11 mouse cellular contexts compared by ENCODE assay signal in genomic region chr7:79270961-79271387, GRCm38 (mm10). TPM values are rescaled to one million over a fixed set of nuclear protein-coding genes. Genes with fewer than 3 reads are reported as not detected.
DNase-seq lines count a peak whose midpoint lies in the region; ATAC-seq and TF ChIP-seq lines count a peak whose summit lies in the region.
"Had no signal": no experiment of that assay in that cellular context is flagged by ENCODE, and none has a peak within 500 bp of the region (broad histone marks: within the 10 kb centered on the region; RNA-seq: fewer than 3 reads in every experiment).

No protein-coding gene starts in this region.

- peak; percentile 57 for ATAC-seq in erythroblast, adult 5-6 weeks (replicated peaks; ENCODE audit: low FRiP score, poor library complexity, severe bottlenecking)
- peak; percentile 12 for ATAC-seq in liver, embryonic 15.5 days (ENCODE audit: insufficient read depth)

- 34% methylated on average over 9 of the region's 9 CpGs for WGBS in liver, embryonic 15.5 days (ENCODE audit: insufficient replicate concordance)

- H3K27ac ChIP-seq in ES-E14 (ENCODE audit: insufficient read depth, low read depth, low read length, poor library complexity, severe bottlenecking): no peak overlapping the region
- H3K27ac ChIP-seq in liver, embryonic 15.5 days (replicated peaks): peak overlapping the region; percentile 91
- H3K27ac ChIP-seq: embryonic facial prominence, embryonic 15.5 days had no signal

- H3K4me1 ChIP-seq in ES-E14 (ENCODE audit: control insufficient read depth in 2 of 2, insufficient read depth in 2 of 2, low read length in 2 of 2, poor library complexity in 1 of 2): peaks cover 10 to 23% of the 10 kb centered on the region in 2 experiments; a peak in 3 of 4 replicates
- H3K4me1 ChIP-seq in liver, embryonic 15.5 days (replicated peaks): peaks cover 84% of the 10 kb centered on the region

- in situ Hi-C loops in ES-E14 (cut with MboI; ENCODE audit: low sequenced_read_pairs in 2 of 2, unreplicated experiment in 2 of 2): no loop called here

- H3K4me2 ChIP-seq in liver, embryonic 15.5 days: peak overlapping the region; percentile 86
- H3K4me2 ChIP-seq: embryonic facial prominence, embryonic 15.5 days had no signal

- peak; percentile 87 for DNase-seq in heart, adult 11 months
- DNase-seq in heart, postnatal 4 days: no peak
- DNase-seq in ES-E14 (ENCODE audit: low read depth, low spot score): no peak
- no peak for DNase-seq in lung, postnatal 10 days
- DNase-seq in thymus, postnatal 0 days (ENCODE audit: low spot score): no peak
- no peak for DNase-seq in urinary bladder, adult 18-20 months (ENCODE audit: low spot score in 2 of 2)
- DNase-seq: heart, adult 18-20 months; kidney, adult 11 months had no signal

- no peak overlapping the region for H3K9ac ChIP-seq in ES-E14 (ENCODE audit: insufficient read depth, low read depth, low read length, poor library complexity, severe bottlenecking)
- 0 out of 2 replicates have a peak overlapping the region, but pooled peaks have one; percentile 7 for H3K9ac ChIP-seq in liver, embryonic 15.5 days
- H3K9ac ChIP-seq: embryonic facial prominence, embryonic 15.5 days had no signal

- no peaks in the 10 kb centered on the region for H3K9me3 ChIP-seq in ES-E14 (ENCODE audit: control insufficient read depth, insufficient read depth, low read depth, low read length)
- no peaks in the 10 kb centered on the region for H3K9me3 ChIP-seq in liver, embryonic 15.5 days (replicated peaks)
- H3K9me3 ChIP-seq: embryonic facial prominence, embryonic 15.5 days had no signal

- no peak overlapping the region for H3K4me3 ChIP-seq in ES-E14 (ENCODE audit: insufficient read depth in 1 of 2, low read depth in 1 of 2, low read length in 2 of 2, poor library complexity in 1 of 2, severe bottlenecking in 1 of 2)
- 0 out of 2 replicates have a peak overlapping the region, but pooled peaks have one; percentile 6 for H3K4me3 ChIP-seq in liver, embryonic 15.5 days (replicated peaks)
- H3K4me3 ChIP-seq: embryonic facial prominence, embryonic 15.5 days had no signal

- no peaks in the 10 kb centered on the region for H3K27me3 ChIP-seq in liver, embryonic 15.5 days
- H3K27me3 ChIP-seq: embryonic facial prominence, embryonic 15.5 days had no signal

- no peaks in the 10 kb centered on the region for H3K36me3 ChIP-seq in ES-E14 (ENCODE audit: control insufficient read depth, insufficient read depth, low read length, poor library complexity, severe bottlenecking)
- no peaks in the 10 kb centered on the region; the same call in 1 of the 2 replicates for H3K36me3 ChIP-seq in liver, embryonic 15.5 days (replicated peaks)
- H3K36me3 ChIP-seq: embryonic facial prominence, embryonic 15.5 days had no signal

TF ChIP-seq in ES-E14, 5 proteins besides CTCF, POLR2A, EP300 and RAD21:
- TF ChIP-seq ZNF384 (IDR thresholded peaks at IDR 0.05; ENCODE audit: low read depth, low read length): no peak
- peak; percentile 96 for TF ChIP-seq MAFK (IDR thresholded peaks at IDR 0.05; ENCODE audit: insufficient read depth, low read depth, low read length)

RNA-seq across cellular contexts. Expression of gene Abhd2, which starts 2.0 kb away (rescaled TPM):
- 10 to 100 TPM; 24.7 to 27.2 TPM for total RNA-seq in heart, postnatal 4 days (2021)
- 58.9 and 61.9 TPM in 2 replicates for total RNA-seq in ES-E14 (2012; rRNA removed)
- 19.0 and 19.6 TPM in 2 replicates for total RNA-seq in erythroblast, adult 5-6 weeks (2015; ENCODE audit: low replicate concordance)
- total RNA-seq in erythroblast, adult 5-6 weeks (2017; ENCODE audit: low replicate concordance): 12.1 and 14.9 TPM in 2 replicates
- polyA plus RNA-seq in liver, embryonic 15.5 days (2015; fragmentation: Nextera tagmentation; extraction: Ambion mirVana): 11.4 TPM in 2 replicates
- polyA plus RNA-seq in thymus, postnatal 0 days (2015; fragmentation: Nextera tagmentation; extraction: Ambion mirVana): 14.8 and 15.9 TPM in 2 replicates
